Mouse (Mus musculus) embryonic facial prominence, embryonic 13.5 days (tissue): Measurements from ENCODE around the gene Bik. TPM values are rescaled to one million over a fixed set of nuclear protein-coding genes. Genes with fewer than 3 reads are reported as not detected.
"Not testable (repeated sequence)": the region's sequence is repeated elsewhere in the genome, so short reads cannot be mapped to it uniquely, and the experiment has no call there.

ENCODE experiments used
- ATAC-seq: fragments of 200-750 bp; cut with Nextera tagmentation; 2 replicates; pipeline ENCODE4 v1.8.0; 2017; ENCODE audit warnings: low read depth; ENCODE audit not compliant: insufficient number of reproducible peaks, insufficient read depth, low FRiP score, low TSS enrichment
- H3K27ac ChIP-seq: fragments of 300-500 bp; sonication (generic); 2 replicates; pipeline ENCODE4 v1.5.1; 2015; ENCODE audit warnings: moderate library complexity, mild to moderate bottlenecking, inconsistent platforms
- H3K27me3 ChIP-seq: fragments of 300-500 bp; sonication (generic); 2 replicates; pipeline ENCODE4 v1.6.1; 2015; ENCODE audit warnings: mild to moderate bottlenecking, inconsistent platforms
- H3K36me3 ChIP-seq: fragments of 300-500 bp; sonication (generic); 2 replicates; pipeline ENCODE4 v1.6.1; 2015; ENCODE audit warnings: mild to moderate bottlenecking, inconsistent platforms
- H3K4me1 ChIP-seq: fragments of 300-500 bp; sonication (generic); 2 replicates; pipeline ENCODE4 v1.6.1; 2015; ENCODE audit warnings: inconsistent platforms
- H3K4me2 ChIP-seq: fragments of 300-500 bp; sonication (generic); 2 replicates; pipeline ENCODE4 v1.6.1; 2015; ENCODE audit warnings: moderate library complexity, mild to moderate bottlenecking, inconsistent platforms
- H3K4me3 ChIP-seq: fragments of 300-500 bp; sonication (generic); 2 replicates; pipeline ENCODE4 v1.5.1; 2015; ENCODE audit warnings: mild to moderate bottlenecking, inconsistent platforms
- H3K9ac ChIP-seq: fragments of 300-500 bp; sonication (generic); 2 replicates; pipeline ENCODE4 v1.6.1; 2015; ENCODE audit warnings: mild to moderate bottlenecking, inconsistent platforms
- H3K9me3 ChIP-seq: fragments of 300-500 bp; sonication (generic); 2 replicates; pipeline ENCODE4 v1.6.1; 2016; ENCODE audit warnings: inconsistent platforms
- WGBS: fragments of 180-500 bp; shearing (Covaris S2); methylation state at CpG from one replicate; pipeline ENCODE4 v1.1.7; 2015; ENCODE audit warnings: mixed read lengths; 5-methylcytosine and 5-hydroxymethylcytosine counted together
- polyA plus RNA-seq: library from polyadenylated mRNA; unstranded; fragments of >200 nt; fragmentation: Nextera tagmentation; extraction: Ambion mirVana; gene quantifications from 2 replicates; pipeline ENCODE4 v1.2.1, GENCODE M21; 2015

Bik gene
- polyA plus RNA-seq, 1 experiment from 2014 or later, result 4.0 TPM

DNA sequence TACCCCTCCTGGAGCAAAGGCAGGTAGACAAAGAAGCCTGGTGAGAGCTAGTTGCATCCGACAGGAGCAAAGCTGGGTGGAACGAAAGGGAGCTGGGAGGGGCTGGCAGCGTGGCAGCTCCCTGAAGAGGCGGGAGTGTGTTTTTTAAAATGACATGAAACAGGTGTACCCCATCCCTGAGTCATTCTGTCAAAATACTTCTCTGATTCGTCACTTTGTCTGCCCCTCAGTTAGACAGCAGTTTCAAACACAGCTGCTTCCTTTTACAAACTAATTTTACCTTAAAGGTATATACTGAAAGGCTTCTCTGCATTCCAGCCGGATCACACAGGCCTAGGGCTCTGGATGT, 32.1 kb upstream of the Bik start:
- WGBS, result 64% methylated on average over 6 of the region's 6 CpGs

DNA sequence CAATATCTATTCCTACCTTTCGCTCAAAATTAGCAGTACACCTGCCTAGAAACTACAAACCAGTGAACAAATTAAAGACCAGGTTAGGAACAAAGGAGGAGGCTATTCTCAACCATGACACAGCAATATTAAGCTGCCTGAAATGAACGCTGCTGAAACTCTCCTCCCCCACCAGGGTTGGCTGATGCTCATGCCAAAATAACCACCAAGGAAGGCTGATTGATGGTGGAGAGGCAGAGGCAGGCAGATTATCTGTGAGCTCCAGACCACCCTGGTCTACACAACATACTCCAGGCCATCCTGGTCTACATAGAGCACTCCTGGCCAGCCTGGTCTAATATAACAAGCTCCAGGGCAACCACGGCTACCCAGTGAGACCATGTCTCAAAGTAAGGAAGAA, 31.5 kb upstream of the Bik start:
- no peak for ATAC-seq
- Histone ChIP-seq H3K27ac (no peak overlapping the region), H3K27me3 (no peaks in the 10 kb centered on the region), H3K9me3 (no peaks in the 10 kb centered on the region), H3K4me3 (no peak overlapping the region), H3K9ac (no peak overlapping the region), H3K4me1 (no peaks in the 10 kb centered on the region), H3K36me3 (peaks cover 87% of the 10 kb centered on the region), H3K4me2 (no peak overlapping the region)
- 81% methylated on average over 3 of the region's 3 CpGs for WGBS

More for the DNA sequence above, 32.1 kb upstream of the Bik start:
- Histone ChIP-seq H3K9ac (no peak overlapping the region), H3K27ac (no peak overlapping the region), H3K27me3 (no peaks in the 10 kb centered on the region), H3K4me3 (no peak overlapping the region), H3K4me2 (no peak overlapping the region), H3K9me3 (no peaks in the 10 kb centered on the region), H3K4me1 (no peaks in the 10 kb centered on the region), H3K36me3 (peaks cover 85% of the 10 kb centered on the region)
- no peak for ATAC-seq

DNA sequence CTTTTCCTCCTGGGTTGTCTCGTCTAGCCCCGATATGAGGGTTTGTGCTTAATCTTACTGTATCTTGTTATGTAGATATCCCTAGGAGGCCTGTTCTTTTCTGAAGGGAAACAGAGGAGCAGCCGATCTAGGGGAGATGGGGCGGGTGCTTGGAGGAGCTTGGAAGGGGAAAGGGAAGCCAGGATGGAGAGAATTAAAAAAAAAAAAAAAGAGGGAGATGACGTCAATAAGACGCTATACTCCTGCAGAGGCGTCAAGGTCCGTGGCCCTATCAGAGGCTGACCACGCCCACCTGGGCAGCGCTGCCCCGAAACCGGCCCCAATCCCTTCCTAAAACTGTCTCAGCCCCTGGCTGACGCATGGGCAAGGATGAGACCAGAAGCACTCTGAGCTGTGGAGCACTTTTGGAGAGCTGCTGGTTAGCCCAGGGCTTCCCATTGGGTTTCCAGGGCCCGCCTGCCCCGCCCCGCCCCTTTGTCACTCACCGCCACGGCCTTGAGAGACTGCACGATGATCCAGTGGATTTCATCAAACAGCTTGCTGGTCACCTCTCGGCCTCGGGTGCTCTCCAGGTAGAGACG, 30.8 kb upstream of the Bik start:
- Histone ChIP-seq H3K9me3 (no peaks in the 10 kb centered on the region), H3K4me3 (no peak overlapping the region), H3K4me2 (no peak overlapping the region), H3K9ac (no peak overlapping the region), H3K27me3 (no peaks in the 10 kb centered on the region), H3K27ac (no peak overlapping the region), H3K36me3 (peaks cover 86% of the 10 kb centered on the region), H3K4me1 (no peaks in the 10 kb centered on the region)
- no peak for ATAC-seq
- WGBS, result 71% methylated on average over 22 of the region's 22 CpGs

DNA sequence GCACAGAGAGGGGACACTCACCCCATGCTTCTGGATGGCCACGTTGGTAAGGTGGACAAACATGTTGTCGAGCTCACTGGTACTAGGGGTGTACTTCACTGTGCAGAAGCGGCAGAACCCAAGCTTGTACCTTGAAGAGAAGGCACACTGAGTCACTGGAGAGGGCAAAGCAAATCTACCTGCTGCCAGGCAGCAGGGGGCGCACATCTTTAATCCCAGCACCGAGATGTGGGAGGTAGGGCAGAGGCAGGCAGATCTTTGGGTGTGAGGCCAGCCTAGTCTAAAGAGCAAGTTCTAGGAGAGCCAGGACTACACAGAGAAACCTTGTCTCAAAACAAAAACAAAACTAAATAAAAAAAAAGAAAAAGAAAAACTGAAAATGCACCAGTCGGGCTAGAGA, 29.4 kb upstream of the Bik start:
- no peaks in the 10 kb centered on the region for H3K4me1 ChIP-seq
- H3K9me3 ChIP-seq, result no peaks in the 10 kb centered on the region
- no peak for ATAC-seq
- 89% methylated on average over 6 of the region's 6 CpGs for WGBS
- no peaks in the 10 kb centered on the region for H3K27me3 ChIP-seq
- no peak overlapping the region for H3K27ac ChIP-seq
- no peak overlapping the region for H3K9ac ChIP-seq
- no peak overlapping the region for H3K4me3 ChIP-seq
- peaks cover 76% of the 10 kb centered on the region for H3K36me3 ChIP-seq
- no peak overlapping the region for H3K4me2 ChIP-seq

DNA sequence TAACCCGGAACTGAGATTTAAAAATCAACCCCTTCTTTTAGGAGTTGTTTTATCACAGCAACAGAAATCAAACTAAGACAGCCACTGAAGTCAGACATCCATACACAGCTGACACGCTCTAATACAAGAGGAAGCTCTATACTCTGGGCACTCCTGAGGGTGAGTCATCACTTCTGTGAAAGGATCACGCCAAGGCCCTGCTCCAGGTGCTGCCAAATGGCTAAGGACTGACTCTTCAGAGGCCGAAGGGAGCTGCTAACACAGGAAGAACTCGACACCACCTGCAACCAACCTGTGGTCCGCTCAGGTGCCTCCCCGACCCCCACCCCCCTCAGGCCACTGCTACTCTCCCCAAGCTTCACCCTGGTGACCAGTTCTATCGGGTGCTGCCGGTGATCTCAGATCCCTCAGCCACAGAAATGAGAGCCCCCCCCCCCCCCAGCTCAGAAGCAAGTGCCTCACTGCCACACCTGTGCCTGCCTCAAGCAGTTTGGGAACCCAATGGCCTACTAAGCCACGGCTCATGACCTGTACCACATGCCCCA, 27.4 kb upstream of the Bik start:
- no peaks in the 10 kb centered on the region for H3K9me3 ChIP-seq
- H3K4me2 ChIP-seq, result no peak overlapping the region
- no peaks in the 10 kb centered on the region for H3K27me3 ChIP-seq
- H3K36me3 ChIP-seq, result peaks cover 71% of the 10 kb centered on the region
- H3K4me3 ChIP-seq, result no peak overlapping the region
- no peak overlapping the region for H3K9ac ChIP-seq
- WGBS, result 90% methylated on average over 10 of the region's 10 CpGs
- no peak overlapping the region for H3K27ac ChIP-seq
- H3K4me1 ChIP-seq, result no peaks in the 10 kb centered on the region
- 0 out of 2 replicates have a peak, but pooled peaks have one; percentile 52 for ATAC-seq

DNA sequence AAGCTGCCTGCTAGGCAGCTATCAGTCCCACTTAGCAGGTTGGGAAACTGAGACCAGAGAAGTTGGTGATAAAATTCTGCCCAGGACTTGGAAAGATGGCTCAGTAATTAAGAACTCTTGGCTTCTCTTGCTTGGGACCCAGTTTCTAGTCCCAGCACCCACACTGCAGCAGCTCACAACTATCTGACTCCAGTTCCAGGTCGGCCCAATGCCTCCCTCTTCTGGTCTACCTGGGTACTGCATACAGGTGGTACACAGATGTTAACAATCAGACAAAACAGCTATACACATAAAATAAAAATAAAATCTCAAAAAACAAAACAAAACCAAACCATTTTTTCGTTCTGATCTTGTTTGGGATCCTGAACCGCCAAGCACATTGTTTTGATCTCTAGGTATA, 26.3 kb upstream of the Bik start:
- H3K4me3 ChIP-seq, result no peak overlapping the region
- no peak overlapping the region for H3K4me2 ChIP-seq
- no peaks in the 10 kb centered on the region for H3K27me3 ChIP-seq
- no peaks in the 10 kb centered on the region for H3K4me1 ChIP-seq
- no peak overlapping the region for H3K27ac ChIP-seq
- 48% methylated on average over 3 of the region's 3 CpGs for WGBS
- H3K9ac ChIP-seq, result no peak overlapping the region
- peaks cover 71% of the 10 kb centered on the region for H3K36me3 ChIP-seq
- H3K9me3 ChIP-seq, result no peaks in the 10 kb centered on the region
- no peak for ATAC-seq

DNA sequence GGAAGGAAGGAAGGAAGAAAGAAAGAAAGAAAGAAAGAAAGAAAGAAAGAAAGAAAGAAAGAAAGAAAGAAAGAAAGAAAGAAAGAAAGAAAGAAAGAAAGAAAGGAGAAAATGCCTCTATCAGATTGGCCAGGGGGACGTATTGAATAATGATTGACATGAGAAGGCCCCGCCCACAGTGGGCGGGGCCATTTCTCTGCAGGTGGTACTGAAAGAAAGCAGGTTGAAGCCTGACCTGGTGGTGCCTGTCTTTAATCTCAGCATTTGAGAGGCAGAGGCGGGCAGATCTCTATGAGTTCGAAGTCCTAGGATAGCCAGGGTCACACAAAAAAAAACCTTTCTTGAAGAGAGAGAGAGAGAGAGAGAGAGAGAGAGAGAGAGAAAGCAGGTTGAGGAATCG, 25.2 kb upstream of the Bik start:
- WGBS, result 87% methylated on average over 6 of the region's 6 CpGs
- ATAC-seq, H3K9ac ChIP-seq, H3K4me3 ChIP-seq, H3K4me2 ChIP-seq, H3K27me3 ChIP-seq, H3K27ac ChIP-seq, H3K9me3 ChIP-seq, H3K4me1 ChIP-seq: not testable (repeated sequence)
- H3K36me3 ChIP-seq, result peaks cover 65% of the 10 kb centered on the region

DNA sequence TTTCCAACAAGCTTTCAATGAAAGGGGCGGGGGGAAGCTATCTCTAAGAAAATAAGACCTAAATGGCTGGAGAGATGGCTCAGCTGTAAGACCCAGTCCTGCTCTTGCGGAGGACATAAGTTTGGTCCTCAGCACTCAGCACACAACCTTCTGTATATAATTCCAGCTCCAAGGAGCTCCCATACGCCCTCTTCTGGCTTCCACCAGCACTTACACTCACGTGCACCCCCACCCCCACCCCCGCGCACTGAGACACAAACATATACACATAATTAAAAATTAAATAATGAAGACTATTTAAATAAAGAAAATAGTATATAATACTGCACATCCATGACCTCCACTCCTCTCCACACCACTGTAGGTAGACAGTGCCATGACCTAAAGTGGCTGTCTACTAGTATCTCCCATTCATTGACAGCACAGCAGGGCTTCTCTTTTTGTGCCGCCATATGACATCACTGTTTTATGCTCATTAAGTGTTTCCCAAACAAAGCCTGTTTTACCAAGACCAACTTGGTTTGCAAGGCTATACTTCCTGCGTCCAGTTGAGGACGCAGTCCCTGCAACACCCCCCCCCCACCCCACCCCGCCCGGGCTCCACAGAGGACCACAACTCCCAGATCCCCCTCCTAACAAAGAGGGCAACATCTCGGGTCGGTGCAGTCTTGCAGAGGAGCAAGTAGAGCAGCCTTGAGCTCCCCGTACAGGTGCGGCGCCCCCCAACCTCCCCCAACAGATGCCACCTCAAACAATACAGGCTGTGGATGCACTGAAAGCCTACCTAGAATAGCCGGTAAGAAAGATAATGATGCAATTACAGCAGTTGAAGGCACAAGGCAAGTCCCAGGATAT, 16.5 kb upstream of the Bik start:
- 25% methylated on average over 17 of the region's 17 CpGs for WGBS
- Histone ChIP-seq H3K27me3 (no peaks in the 10 kb centered on the region), H3K36me3 (peaks cover 7% of the 10 kb centered on the region), H3K9me3 (no peaks in the 10 kb centered on the region), H3K27ac (peak overlapping the region; percentile 64; the same call in 1 of the 2 replicates), H3K4me3 (peak overlapping the region; percentile 59), H3K9ac (peak overlapping the region; percentile 73), H3K4me1 (peaks cover 11% of the 10 kb centered on the region), H3K4me2 (peak overlapping the region; percentile 80)
- ATAC-seq, result peak; percentile 73

DNA sequence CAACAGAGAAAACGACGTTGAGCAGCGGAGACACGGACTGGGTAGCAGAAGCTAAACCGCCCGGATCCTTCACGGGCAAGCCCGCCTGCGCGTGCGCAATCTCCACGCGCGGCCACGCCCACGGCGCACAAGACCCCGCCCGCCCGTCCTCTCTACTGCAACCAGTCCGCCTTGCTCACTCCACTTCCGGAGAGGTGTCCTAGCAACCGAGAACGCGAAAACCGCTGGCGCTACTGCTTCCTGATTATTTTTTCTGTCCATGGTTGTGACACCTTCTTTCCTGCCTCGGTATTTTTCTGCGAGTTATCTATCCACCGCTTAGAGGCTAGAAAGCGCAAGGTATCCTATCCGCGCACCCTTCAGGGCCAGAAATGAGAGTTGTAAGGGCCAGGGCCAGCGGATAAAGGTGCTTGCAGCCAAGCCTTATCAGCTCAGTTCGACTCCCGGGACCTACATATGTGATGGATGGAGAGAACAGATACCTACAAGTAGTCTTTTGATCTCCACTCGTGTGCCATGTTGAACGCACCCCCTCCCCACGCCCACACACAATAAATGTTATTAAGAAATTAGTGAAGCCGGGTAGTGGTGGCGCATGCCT, 15.8 kb upstream of the Bik start, which contains the start of gene Ttll1:
Ttll1 (minus strand) TSS at position 89 of the 601 bp plus-strand sequence.
- Histone ChIP-seq H3K27ac (peak within 1 kb of the TSS; percentile 64; the same call in 1 of the 2 replicates), H3K9me3 (no peaks in the 10 kb centered on the region), H3K27me3 (no peaks in the 10 kb centered on the region), H3K4me3 (peak within 1 kb of the TSS; percentile 59), H3K4me2 (peak within 1 kb of the TSS; percentile 80), H3K36me3 (0 out of 2 replicates have a peak, but pooled peaks cover 2% of the 10 kb centered on the region), H3K9ac (peak within 1 kb of the TSS; percentile 73), H3K4me1 (peaks cover 11% of the 10 kb centered on the region)
- WGBS, result 12% methylated on average over 41 of the region's 41 CpGs
- peak; percentile 89 for ATAC-seq

DNA sequence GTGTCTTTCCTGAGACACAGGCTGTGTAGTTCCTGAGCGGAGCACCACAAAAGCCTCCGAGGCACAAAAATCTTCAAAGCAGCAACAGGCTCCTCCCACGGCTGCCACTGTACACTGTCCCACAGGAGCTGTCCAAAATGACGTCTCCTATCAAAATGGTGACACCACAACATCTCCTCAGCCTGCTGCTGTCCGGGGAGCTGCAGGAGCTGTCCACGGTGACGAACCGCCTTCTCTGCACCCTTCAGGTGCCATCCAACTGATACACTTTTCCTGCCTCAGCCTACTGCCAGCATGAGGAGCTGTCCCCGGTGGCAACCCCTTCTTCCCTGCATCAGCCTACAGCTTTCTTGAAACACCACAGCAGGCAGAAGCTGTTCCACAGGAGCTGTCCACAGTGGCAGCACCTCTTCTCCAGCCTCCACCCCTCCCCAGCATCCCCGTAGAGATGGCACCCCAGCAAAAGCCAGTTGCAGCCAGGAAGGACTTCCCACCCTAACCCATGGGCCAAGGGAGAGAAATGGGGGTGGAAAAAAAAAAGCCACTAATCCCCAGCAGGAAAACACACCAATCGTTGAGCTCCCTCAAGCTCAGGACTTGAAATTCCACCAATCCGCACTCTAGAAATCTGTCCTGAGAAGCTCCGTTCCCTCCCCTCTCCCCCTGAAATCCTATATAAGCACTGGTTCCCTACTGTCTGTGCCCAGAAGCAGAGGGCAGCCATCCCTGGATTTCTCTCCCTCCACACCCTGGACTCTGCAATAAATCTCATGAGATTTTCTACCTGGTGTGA, 14.0 kb upstream of the Bik start:
- Histone ChIP-seq H3K4me3 (no peak overlapping the region), H3K4me2 (no peak overlapping the region)
- no peak for ATAC-seq

DNA sequence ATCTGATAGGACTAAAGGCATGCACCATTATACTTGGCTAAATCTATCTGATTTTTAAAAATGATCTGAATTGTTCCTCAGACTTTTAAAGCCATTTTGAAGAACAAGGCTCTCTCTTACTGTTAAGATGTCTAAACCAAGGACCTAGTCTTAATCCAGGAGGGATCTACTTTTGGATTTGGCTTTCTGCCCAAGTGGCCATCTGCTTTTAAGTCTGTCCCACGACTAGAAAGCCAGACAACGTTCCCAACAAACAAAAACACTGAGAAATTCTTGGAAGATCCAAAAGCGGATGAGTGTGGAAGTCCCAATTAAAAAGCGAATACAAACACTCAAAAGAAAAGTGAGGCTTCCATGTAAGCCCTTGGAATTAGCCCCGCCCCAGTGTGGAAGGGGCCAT, 11.6 kb upstream of the Bik start:
- no peaks in the 10 kb centered on the region for H3K36me3 ChIP-seq
- H3K4me3 ChIP-seq, result no peak overlapping the region
- no peak overlapping the region for H3K4me2 ChIP-seq
- WGBS, result 63% methylated on average over 5 of the region's 5 CpGs
- ATAC-seq, result no peak
- H3K27ac ChIP-seq, result no peak overlapping the region
- peaks cover 12% of the 10 kb centered on the region for H3K4me1 ChIP-seq
- H3K9me3 ChIP-seq, result no peaks in the 10 kb centered on the region
- no peaks in the 10 kb centered on the region for H3K27me3 ChIP-seq
- H3K9ac ChIP-seq, result no peak overlapping the region

More for the DNA sequence above, 14.0 kb upstream of the Bik start:
- H3K36me3 ChIP-seq, result no peaks in the 10 kb centered on the region
- no peaks in the 10 kb centered on the region for H3K9me3 ChIP-seq
- no peak overlapping the region for H3K27ac ChIP-seq
- peaks cover 11% of the 10 kb centered on the region for H3K4me1 ChIP-seq
- no peaks in the 10 kb centered on the region for H3K27me3 ChIP-seq
- WGBS, result 71% methylated on average over 13 of the region's 13 CpGs
- H3K9ac ChIP-seq, result no peak overlapping the region
